Mouse (Mus musculus): ENCODE results near the gene Dgat2.

Dgat2 gene

DNA sequence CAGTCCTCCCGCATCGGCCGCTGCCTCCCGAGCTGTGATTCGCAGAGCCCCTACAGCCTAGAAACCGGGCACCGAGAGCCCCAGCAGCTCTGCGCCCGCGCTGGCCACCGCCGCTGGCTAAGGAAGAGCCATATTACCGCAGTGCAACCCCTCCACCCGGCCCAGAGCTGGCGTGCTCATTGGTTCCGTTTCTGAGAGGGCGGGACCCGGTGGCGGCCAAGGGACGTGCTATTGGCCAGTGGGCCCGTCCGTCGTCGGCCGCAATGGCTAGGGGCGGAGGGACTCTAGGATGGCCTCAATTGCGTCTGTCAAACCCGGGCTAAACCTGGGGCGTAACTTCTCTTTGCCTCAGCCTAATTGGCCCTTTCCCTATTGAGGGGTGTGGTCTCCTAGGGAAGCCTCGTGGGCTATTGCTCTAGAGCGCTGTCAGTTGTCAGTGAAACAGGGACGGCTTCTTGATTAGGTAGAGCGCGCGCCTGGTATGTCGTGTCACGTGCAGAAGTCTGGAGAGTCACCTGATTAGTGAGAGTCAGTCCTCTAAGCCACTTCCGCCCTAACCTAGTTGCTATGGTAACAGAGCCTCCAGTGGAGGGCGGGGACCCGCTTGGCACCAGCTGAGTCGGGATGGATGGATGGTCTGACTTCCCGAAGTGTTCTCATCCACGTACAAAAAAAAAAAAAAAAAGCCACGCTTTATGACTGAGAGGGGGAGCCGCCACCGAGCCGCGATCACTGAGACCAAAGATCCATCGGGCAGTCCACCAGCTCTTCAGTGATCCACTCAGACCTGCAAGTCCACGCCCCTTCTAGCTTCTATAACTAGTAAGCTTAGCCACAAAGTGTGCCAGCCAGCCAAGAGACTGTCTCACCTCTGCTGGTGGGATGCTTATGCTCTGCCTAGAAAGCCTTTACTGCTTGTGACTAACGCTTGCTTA lies 41.3 kb downstream of the Dgat2 start, which contains the start of gene Uvrag:
TSS of gene Uvrag (minus strand) at position 158 of the 935 bp plus-strand sequence.
- intact Hi-C loops (cut with DNase I) = no loop called here

DNA sequence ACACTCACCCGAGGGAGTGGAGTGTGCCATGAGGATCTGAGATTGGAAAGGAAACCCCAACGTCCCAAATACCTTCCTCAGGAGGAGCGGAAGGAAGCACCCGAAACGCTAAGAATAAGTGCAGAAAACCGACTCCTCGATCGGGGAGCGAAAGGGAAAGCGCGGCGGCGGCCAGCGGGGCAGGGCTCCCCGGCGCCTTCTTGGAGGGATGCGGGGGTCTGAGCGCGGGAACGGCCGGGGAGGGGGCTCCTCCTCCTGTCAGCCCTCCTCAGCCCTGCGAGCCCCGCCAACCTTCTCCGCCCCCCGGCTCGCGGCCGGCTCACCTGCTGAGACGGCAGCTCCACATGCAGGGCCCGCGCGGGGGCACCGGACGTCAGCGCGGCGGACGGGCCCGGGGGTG lies 42.0 kb downstream of the Dgat2 start:
- intact Hi-C loops (cut with DNase I) = no loop called here

DNA sequence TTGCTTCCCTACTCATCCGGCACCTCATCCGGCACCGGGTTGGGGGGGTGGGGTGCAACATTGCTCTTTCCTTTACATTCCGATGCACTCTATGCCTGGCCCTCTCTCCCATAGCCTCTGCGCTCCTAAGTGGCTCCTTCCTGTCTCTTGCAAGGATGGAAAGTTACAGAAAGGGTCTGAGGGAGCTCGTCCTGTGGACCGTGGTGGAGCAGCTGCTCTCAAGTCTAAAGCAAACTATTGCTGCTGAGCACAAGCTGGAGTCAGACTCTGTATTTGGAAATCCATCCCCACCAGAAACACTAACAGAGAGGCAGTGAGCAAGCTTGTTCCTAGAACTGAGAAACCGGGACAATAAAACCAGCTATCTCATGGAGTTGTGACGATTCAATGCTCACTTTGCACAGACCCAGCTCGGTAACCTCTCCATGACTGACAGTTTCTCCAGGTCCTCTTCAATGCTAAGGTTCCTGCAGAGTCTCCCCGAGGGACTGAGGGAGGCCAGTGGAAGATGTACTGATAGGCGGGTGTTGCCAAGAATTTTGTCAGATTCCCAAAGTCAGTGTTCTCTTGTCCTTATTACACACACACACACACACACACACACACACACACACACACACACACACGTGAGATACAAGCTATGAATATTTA lies 42.6 kb downstream of the Dgat2 start:
- intact Hi-C loops (cut with DNase I) = no loop called here

DNA sequence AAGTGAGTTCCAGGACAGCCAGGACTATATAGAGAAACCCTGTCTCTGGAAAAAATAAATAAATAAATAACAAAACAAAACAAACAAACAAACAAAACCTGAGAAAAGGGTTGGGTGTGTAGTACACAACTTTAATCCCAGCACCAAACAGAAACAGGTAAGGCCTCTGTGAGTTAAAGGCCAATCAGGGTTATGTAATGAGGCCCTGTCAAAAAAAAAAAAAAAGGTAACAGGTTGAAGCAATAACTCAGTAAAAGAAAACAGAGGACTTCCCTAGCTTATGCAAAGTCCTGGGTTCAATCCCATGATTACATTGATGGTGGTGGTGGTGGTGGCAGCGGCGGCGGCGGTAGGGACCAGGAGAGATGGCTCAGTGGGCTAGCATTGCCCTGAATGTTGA lies 45.0 kb downstream of the Dgat2 start:
- intact Hi-C loops (cut with DNase I) = no loop called here

DNA sequence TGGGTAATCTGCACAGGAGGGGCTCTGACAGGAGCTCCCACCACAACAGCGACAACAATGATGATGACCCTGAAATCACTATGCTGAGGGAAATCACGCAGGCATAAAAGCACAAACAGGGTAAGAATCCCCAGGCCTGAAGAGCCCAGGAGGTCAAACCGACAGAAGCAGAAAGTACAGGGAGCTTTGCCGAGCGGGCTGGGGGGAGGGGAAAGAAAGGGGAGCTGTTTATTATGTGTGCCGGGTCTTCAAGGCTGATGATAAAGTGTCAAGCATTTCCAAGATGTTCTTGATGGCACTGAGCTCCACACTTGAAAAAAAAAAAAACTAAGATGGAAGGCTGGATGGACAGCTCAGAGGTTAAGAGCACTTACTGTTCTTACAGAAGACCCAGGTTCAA lies 45.7 kb downstream of the Dgat2 start:
- intact Hi-C loops (cut with DNase I) = no loop called here

DNA sequence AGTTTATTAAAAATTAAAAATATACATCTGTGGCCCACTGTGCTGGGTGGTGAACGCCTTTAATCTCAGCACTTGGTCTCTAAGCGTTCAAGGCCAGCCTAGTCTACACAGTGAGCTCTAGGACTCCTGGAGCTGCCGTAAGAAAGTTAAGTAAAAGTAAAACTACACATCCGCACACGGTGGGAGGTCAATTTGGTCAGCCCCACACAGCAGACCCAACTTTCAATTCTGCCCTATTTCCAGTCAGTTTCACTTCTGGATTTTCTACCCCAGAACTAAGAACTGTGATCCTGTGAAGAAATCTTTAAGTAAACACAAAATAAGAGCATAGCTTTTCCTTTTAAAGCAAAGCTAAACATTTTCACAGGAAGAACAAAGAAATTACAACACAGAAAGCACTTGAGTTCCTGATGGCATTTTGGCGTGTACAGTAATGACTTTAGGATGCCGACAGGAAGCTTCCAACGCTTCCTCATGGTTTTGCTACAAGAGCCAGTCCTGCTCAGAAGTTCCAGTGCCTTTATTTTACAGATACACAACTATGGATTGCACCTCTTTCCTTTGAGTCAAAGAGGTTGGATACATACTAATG lies 48.6 kb downstream of the Dgat2 start:
- intact Hi-C loops (cut with DNase I) = no loop called here

DNA sequence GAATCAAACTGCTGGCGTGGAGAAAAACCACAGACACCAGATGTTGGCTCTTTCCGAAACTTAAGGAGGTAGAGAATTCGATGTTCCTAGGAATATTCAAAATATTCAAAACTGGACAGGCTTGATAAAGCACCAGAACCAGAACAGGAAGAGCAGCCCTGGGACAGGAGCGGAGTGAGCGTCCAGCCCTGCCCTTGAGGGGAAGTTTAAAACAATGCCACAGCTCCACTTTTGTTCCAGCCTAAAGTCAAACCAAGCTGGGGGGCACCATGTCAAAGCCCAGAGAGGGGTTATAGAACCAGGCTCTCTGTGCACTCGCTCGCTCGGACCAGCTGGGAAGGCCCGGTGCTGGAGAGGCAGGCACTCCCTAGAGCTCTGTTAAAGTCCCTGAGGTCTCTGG lies 49.9 kb downstream of the Dgat2 start:
- intact Hi-C loops (cut with DNase I) = no loop called here

DNA sequence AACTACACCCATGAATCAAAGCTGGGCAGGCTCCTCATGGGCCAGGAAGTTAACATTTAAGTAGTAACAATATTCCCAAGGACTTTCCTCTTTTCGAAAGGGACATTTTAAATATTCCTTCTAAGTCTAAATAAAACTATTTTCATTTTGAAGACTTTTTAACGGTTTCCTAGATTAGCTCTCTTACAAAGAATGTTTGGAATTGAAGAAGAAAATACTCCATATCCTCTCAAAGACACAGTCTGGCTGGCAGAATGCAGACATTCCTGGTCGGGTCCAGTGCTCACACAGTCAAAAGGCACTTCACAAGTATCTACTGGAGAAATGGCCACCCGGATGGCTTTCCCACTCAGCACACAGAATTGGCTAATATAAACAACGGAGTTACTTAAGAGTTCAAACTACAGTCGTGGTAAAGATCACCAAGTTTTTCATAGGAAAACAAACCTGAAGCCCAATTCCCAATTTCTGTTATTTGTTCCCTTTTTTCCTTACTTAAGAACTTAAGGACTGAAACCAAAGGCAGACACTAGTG lies 50.6 kb downstream of the Dgat2 start:
- intact Hi-C loops (cut with DNase I) = no loop called here

DNA sequence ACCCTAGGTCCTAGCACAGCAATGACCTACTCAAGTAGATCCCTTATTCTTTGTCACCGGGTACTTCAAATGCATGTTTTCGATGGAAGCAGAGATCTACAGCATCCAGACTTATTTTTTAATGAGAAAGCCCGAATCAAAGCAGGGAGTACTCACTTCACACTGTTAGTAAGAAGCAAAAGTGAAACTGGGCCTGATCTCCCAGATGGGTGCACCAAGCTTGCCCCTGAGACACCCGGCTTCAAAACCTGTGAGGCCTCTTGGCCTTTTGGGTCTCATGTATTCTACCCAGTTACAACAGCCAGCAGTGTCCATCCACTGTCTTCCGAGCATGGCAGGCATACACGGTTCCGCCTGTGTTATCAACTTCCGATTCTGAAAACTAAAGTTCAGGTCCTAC lies 53.6 kb downstream of the Dgat2 start:
- intact Hi-C loops (cut with DNase I) = no loop called here

DNA sequence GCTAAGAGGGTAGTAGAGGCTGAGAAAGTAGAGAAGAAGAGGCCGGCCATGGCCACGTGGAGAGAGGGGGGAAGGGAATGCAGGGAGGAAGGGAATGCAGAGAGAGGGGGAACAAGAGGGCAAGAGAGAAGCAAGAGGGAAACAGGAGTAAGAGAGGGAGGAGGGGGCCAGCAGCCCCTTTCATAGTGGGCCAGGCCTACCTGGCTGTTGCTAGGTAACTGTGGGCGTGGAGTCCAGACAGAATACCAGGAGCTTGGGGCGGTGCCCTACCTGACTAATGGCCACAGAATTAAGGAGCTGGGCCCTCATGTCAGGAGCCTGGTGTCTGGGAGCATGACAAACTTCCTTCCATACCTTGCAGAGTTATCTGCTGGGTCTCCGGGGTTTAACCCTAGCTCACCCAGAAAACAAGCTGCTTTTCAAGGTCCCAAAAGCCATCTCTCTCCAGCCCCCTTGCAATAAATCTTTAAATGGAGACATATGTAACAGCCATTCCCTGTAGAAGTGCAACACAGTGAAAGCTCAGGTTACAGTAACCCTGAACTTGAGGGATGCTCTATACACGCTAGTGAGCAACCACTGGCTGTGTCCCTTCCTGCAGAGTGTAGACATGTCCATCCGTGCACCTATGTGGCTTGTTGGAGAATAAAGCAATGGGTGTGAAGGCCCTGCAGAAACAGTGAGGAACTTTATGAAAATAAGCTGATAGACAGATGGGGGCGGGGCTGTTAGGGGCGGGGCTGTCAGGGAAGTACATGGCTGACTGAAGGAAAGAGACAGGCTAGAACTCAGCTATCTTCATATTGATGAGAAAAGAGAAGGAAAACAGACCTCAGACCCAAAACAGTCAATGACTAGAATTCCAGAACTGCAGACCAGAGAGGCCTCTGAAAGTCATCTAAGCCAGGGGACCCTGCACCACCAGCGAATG lies 54.2 kb downstream of the Dgat2 start:
- intact Hi-C loops (cut with DNase I) = no loop called here

DNA sequence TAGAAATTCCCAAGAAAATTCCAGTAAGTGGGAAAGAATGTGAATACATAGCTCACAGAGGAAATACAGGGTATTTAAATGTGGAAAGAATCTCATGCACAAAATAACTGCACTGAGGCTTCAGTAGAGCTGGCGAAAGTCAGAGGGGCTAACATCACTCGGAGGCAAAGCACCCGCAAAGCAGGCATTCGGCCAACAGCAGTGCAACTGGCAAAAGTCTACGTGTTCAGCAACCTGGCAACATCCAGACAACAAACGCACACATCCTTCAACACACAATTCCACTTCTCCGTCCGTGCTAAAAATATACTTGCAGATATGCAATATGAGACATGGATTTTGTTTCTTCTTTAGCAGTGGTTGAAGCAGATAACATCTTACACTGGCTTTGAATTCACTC lies 56.5 kb downstream of the Dgat2 start:
- intact Hi-C loops (cut with DNase I) = no loop called here

DNA sequence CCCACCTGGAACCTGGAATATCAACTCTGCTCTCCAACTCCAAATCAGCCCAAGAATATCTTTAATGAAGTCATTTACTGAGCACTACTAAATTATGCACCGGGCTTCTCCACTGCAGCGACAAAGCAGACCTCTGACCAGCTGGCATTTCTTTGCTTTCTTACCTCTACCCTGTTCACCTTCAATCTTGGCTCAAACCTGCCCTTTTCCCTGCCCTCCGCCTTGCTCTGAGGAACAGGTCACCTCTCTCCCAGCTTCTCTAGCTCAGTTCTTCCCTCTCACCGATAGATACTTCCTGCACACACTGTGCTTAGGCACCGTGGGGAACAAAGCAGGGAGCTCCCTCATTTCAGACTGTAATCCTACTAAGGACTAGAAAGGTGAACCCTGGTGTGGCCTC lies 59.9 kb downstream of the Dgat2 start:
- intact Hi-C loops (cut with DNase I) = no loop called here

DNA sequence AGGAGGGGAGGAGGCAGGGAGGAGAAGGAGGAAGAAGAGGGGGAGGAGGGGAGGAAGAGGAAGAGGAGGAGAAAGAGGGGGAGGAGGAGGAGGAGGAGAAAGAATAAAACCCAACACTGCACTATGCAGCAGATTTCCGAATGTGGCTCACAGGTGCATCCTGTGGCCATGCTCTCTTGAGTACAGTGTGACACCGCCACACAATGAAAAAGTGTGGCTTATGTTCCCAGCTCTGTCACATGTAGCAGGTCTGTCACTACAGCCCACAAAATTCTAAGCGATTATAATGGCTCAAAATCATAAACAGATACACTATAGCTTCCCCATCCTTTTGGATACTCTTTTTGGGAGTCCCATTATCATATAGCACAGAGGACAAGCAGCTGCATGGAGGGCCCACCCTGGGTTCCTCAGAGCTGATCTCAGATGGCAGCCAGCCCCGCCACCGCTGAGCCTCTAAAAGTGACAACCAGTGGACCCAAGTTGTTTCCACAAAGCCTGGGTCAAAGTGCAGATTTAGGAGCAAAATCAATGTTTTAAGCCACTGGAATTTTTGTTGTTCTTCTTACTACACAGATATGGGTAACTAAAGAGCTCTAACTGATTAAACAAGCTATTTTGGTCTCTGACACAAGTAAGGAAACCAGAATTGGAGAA lies 61.5 kb downstream of the Dgat2 start:
- intact Hi-C loops (cut with DNase I) = no loop called here

DNA sequence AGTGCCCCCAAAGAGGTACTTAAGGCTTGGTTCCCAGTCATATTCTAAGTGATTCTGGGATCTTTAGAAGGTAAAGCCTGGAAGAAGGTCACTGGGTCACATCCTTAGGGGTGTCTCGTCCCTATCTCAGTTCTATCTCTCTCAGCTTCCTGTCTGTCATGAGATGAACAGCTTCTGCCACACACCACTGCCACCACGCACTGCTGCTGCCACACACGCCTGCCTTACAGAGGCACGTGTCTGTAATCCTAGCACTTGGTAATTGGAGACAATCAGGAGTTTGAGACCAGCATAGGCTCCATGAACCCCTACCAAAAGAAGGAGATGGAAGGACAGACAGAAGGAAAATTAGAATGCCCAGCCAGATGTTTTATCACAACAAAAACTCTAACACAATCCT lies 62.4 kb downstream of the Dgat2 start:
- intact Hi-C loops (cut with DNase I) = no loop called here

DNA sequence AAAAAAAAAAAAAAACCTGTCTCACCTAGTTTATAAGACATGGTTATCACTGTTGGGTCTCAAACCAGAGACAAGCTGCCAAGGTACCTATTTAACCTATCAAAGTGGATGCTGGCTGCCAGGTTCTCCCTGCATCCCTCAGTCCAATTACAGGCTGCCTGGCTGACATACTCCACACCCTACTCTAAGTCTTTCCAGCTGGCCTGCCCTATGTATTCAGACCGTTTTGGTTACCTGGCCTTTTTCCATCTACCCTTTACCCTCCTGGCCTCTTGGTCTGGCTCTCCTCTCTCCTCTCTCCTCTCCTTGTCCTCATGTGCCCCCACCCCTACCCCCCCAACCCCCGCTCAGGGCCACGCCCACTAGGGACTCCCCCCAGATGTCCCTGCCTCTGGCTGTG lies 65.7 kb downstream of the Dgat2 start:
- intact Hi-C loops (cut with DNase I) = no loop called here

DNA sequence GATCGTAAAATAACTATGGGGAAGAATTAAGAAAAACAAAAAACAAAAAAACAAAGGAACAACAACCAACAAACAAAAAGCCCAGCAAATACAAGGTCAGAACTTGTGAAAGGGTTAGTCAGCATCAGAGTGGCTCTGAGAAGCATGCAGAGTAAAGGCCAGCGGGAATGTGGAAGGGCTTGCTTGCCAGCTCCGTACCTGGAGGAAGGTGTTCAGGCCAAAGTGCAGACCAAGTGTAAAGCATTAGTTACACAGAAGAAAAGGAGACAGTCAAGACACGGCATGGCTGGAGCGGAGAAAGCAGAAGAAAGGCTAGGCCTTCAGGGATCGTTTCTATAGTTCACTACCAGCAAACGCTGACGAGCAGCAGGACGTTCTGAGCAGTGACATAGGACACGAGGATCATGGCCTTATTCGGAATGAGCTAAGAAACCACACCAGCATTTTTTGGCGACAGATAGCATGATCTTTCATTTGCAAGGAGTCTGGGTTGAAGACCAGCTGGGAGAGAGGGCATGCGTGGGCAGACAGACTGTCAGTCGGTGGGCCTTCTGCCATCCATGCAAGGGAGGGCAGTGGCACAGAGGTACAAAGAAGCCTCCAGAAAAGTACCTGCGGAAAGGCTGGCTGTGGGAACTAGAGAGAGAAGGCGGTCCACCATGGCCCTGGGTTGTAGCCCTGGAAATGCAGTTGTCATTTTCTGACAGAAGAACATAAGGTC lies 68.4 kb downstream of the Dgat2 start:
- intact Hi-C loops (cut with DNase I) = no loop called here

DNA sequence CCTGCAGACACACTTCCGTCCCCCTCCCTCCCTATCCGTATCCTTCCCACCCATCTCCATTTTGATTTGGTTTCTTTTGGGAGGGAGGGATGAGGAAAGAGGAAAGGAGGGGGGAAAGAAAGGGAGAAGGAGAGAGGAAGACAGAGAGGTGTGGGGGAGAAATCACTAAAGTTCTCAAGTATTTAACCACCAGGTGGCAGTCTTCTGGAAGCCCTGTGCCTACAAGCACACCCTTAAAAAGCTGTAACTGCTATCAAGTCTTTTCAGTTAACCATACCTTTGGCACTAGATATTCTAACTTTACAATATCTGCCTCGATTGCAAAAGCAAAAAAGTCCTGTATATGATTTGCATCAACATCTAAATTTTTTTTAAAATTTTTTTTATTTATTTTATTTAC lies 75.0 kb downstream of the Dgat2 start:
- intact Hi-C loops (cut with DNase I) = loop anchor here (2.0 kb wide), 1 partner anchor 141 kb away; no protein-coding TSS in a partner anchor

DNA sequence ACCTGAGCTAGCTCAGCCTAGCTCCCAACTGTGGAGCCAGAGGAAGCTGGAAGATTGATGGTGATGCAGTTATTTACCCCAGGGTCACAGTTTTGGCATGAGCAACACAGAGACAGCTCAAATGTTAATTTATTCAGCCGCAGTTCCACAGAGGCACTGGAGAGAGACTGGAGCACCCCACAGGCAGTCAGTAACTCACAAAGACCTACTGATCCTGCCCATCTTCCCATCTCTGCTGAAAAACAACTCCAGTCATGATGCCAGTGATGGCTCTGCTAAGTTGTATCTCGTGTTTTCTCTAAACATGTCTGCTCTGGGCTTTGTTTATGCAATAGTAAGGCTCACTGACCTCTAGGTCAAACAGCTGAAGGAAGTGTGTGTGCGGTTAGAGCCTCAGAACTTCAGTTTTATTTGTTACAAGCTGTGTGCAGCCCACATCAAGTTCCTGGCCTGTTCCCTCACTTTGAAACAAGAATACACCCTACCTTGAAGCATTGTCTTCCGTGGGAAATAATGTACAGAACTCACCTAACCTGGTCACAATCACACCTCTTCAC lies 75.7 kb downstream of the Dgat2 start:
- intact Hi-C loops (cut with DNase I) = loop anchor here (2.0 kb wide), 1 partner anchor 142 kb away; no protein-coding TSS in a partner anchor
